Mouse (Mus musculus) common myeloid progenitor, adult 5-6 weeks (primary cell): ENCODE results near the gene Ispd. TPM values are rescaled to one million over a fixed set of nuclear protein-coding genes. Genes with fewer than 3 reads are reported as not detected.
"Not testable (repeated sequence)": the region's sequence is repeated elsewhere in the genome, so short reads cannot be mapped to it uniquely, and the experiment has no call there.

Source experiments
- ATAC-seq: replicated peaks from 2 replicates; pipeline ENCODE4 v1.8.0; 2016; ENCODE audit warnings: low read depth, mild to moderate bottlenecking, moderate TSS enrichment, inconsistent platforms; ENCODE audit not compliant: poor library complexity, severe bottlenecking
- total RNA-seq: library from RNA; stranded (forward); fragments of 200-1000, 187-1606 nt; gene quantifications from 2 replicates; pipeline ENCODE4 v1.2.3, GENCODE M21; 2017

Gene Ispd
- total RNA-seq: 2.7 and 4.3 TPM in 2 replicates

GRCm38 (mm10) chr12:36381441-36382340 is at the start of gene Ispd, which contains the start of gene D630036H23Rik:
Gene Ispd, plus strand, starts transcription at chr12:36381450.
Gene D630036H23Rik, minus strand, starts transcription at chr12:36382181.
- ATAC-seq: peak; percentile 82

- ATAC-seq: no peak
These were observed 48.6 kb upstream of the Ispd start for GRCm38 (mm10) chr12:36332676-36333075.

- ATAC-seq: no peak
These were observed 47.4 kb upstream of the Ispd start for GRCm38 (mm10) chr12:36333837-36334281.

GRCm38 (mm10) chr12:36344131-36344530 is 37.1 kb upstream of the Ispd start:
- no peak for ATAC-seq

GRCm38 (mm10) chr12:36360064-36360463 is 21.2 kb upstream of the Ispd start:
- ATAC-seq: no peak

GRCm38 (mm10) chr12:36360693-36361092 is 20.6 kb upstream of the Ispd start:
- no peak for ATAC-seq

- ATAC-seq: no peak
These were observed 17.2 kb upstream of the Ispd start for GRCm38 (mm10) chr12:36364013-36364412.

DNA sequence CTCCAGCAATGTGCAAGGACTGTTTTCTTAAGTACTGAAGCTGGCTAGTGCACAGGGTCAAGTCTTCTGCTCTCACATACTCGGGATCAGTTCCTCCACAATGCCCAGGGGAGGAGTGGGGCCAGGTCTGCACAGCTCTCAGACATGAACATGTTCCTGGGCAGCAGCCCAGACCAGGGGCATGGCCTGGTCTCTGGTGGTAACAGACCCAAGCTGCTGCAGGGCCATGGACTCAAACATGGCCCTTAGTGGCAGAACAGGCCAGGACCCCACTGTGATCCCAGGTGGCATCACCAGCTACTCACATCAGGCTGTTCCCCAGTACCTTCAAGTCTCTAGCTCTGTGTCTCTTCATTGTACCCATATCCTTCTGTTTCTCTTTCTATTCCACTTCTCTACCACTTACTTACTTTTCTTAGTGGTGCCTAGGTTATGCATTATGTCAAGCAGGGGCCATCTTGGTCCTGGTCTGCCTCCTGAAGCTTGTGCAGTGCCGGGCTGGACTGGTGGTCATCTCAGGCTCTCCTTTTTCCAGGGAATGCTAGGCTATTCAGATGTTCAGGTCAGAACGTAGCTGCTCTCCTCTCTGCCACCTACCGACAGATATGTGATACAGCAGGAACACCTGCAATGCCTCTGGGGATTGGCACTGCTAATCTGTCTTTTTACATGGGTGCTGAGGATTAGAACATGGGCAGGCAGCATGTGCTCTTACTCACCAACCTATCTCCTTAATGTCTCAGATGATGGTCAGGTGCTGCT is 7.8 kb upstream of the Ispd start:
- peak; percentile 84; the same call in 1 of the 2 replicates for ATAC-seq

DNA sequence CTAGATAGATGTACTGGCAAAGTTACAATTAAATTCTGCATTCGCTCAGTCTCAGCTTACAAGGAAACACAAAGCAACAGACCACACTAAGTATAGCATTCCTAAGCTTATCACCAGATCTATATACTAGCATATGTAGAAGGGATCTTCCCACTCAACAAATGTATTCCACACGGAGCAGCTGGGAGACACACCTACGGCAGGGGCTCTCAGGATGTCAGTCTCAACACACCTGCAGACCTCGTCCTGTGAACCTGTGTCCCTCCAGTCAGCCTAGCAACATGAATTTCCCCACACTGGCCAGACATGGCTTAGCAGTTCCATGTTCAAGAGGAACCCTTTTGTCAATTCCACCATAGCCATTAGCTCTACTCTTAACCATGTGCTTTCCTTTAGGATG is 4.9 kb upstream of the Ispd start:
- not testable (repeated sequence) for ATAC-seq

GRCm38 (mm10) chr12:36380254-36380653 is 996 bp upstream of the Ispd start:
- ATAC-seq: no peak

DNA sequence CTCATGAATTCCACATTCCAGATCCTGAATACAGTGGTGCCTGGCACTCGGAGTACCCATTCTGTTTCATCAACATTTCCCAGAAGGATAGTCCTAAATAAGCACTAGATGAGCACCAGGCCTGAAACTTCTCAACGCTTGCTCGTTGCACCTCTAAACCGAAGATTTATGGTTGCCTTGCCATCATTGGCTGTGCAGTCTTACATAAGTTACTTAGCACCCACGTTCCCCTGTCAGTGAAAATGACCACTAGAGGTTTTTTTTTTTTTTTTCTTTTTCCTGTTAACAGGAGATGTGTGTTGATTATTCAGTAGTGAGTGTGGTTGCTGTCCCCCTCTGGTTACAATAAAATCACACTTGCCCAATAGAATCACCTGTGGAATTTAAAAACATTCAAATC is 444 bp upstream of the Ispd start:
- ATAC-seq: peak; percentile 19

- ATAC-seq: no peak
These were observed 4.1 kb downstream of the Ispd start for GRCm38 (mm10) chr12:36385386-36385785.

DNA sequence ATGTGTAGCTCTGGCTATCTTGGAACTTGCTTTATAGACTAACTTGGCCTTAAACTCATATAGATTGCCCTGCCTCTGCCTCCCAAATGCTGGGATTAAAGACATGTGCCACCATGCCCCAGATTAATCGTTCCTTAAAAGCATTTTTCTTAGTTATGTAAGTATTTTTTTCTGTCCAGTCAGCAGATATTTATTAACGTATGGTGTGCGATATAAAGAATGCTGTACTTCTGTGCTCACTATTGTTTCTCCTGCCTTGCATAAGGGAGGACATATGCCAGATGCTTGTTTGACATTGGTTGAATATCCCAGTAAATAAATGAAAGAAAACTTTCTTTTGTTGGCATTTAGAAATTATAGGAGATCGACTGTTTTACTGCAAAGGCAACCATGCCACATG is 5.7 kb downstream of the Ispd start:
- no peak for ATAC-seq

DNA sequence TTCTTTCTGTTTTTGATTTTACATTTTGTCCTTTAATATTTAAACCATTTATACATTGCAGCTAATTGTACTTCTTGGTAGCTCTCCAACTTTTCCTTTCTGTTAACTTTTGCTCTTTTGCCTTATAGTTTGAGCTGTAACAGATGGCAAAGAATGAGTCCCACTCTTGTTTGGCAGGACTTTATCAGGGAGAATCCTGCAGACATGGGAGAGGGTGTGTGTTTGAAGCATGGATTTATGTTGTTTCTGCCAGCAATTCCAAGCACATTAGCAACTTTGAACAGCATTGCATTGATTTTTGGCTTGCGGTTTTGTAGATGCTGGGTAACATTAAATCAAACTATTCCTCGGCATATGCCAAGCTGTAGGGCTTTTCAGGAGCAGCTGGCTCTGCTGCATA is 13.9 kb downstream of the Ispd start:
- ATAC-seq: no peak

GRCm38 (mm10) chr12:36423677-36424076 is 42.4 kb downstream of the Ispd start:
- no peak for ATAC-seq

DNA sequence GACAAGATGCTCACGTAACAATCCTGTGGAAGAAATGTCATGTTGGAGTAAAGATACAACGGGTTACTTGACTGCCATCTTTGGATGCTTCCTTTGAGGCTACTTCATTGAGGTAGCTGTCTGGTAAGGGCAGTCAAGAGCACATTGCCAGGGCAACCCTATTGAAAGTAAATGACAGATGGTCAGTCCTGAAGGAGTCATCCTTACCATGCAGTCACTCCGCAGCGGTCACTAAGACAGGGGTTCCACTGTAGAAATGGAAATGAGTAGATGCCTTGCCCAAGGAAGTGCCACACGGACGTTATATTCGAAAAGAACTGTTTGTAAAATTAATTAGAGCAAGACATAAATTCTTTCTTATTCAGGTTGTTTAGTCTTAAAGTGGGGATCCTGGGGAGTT is 44.0 kb downstream of the Ispd start:
- ATAC-seq: no peak

GRCm38 (mm10) chr12:36426163-36427045 is 45.2 kb downstream of the Ispd start:
- no peak for ATAC-seq

GRCm38 (mm10) chr12:36436956-36437355 is 55.7 kb downstream of the Ispd start:
- ATAC-seq: peak; percentile 59; the same call in 1 of the 2 replicates

GRCm38 (mm10) chr12:36439396-36439795 is 58.1 kb downstream of the Ispd start:
- peak; percentile 59 for ATAC-seq

GRCm38 (mm10) chr12:36456002-36456401 is 74.8 kb downstream of the Ispd start:
- ATAC-seq: no peak
